Mouse (Mus musculus) heart, postnatal 4 days (tissue): ENCODE measurements around the gene Cd80. TPM values are rescaled to one million over a fixed set of nuclear protein-coding genes. Genes with fewer than 3 reads are reported as not detected.

Experiments used
- DNase-seq: peaks from one replicate; pipeline ENCODE4 v3.0.0; 2021
- total RNA-seq, 2 experiments: library from RNA; stranded (reverse); gene quantifications; 2 replicates each; pipeline ENCODE4 v1.2.3; 2021

Gene Cd80
- total RNA-seq, 2 experiments from 2014 or later: 0.26 to 0.27 TPM

GRCm38 (mm10) chr16:38536544-38537146 lies 81.3 kb downstream of the Cd80 start:
- peak; percentile 84 for DNase-seq

DNA sequence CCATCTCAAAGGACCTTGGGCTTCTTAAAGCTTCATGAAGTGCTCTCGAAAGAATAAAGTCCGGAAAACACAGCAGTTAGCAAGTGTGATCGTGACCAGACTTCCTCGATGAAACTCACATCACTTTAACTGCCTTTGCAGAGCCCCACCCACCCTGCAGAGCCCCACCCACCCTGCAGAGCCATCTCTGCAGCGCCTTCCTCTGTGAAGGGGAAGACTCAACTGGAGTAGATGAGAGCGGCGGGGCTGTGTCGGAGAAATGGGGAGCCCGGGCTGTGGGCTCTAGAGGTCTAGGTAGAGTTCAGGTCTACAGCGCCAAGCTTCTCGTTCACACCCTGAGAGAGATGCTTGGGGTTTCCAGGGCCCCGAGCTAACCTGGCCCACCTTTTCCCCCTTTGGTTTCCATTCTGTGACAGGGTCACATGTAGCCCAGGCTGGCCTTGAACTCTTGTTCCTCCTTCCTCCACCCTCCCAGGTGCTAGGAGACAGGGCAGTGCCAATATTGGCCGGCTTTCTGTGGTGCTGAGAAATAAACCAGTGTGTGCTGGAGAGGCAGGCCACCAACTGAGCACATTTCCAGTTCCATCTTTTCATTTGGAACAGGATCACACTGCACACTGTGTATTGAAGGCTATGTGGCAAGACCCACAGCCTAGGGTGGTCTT lies 83.5 kb downstream of the Cd80 start:
- DNase-seq: no peak

Other genes with a start within 250 kb of the Cd80 start
- gene Nr1i2, start 160.7 kb upstream of the Cd80 start, total RNA-seq: not detected
- under 1 TPM in 1 of 2 experiments, not detected in 1; 0.09 TPM for gene Maats1, start 113.4 kb upstream of the Cd80 start, total RNA-seq
- gene Cox17, start 108.6 kb upstream of the Cd80 start, total RNA-seq: 100 to 1,000 TPM; 203 to 222 TPM
- gene Gm21987, start 108.5 kb upstream of the Cd80 start, total RNA-seq: 1 to 10 TPM; 1.1 to 1.6 TPM
- gene Popdc2, start 93.4 kb upstream of the Cd80 start, total RNA-seq: 100 to 1,000 TPM; 764 to 831 TPM
- gene Pla1a, start 22.4 kb upstream of the Cd80 start, total RNA-seq: 1 to 10 TPM; 5.8 to 5.9 TPM
- 10 to 100 TPM; 34.1 to 35.3 TPM for gene Adprh, start 2.9 kb upstream of the Cd80 start, total RNA-seq
- 10 to 100 TPM; 56.8 to 58.2 TPM for gene Timmdc1, start 67.1 kb downstream of the Cd80 start, total RNA-seq
- gene Poglut1, start 94.7 kb downstream of the Cd80 start, total RNA-seq: 10 to 100 TPM; 14.0 to 15.4 TPM
- gene Tmem39a, start 103.1 kb downstream of the Cd80 start, total RNA-seq: 10 to 100 TPM; 31.2 to 33.6 TPM